Mouse (Mus musculus) stomach, embryonic 16.5 days (tissue): ENCODE data around the gene Rnf182. TPM values are rescaled to one million over a fixed set of nuclear protein-coding genes. Genes with fewer than 3 reads are reported as not detected.

Source experiments
- ATAC-seq: fragments of 200-750 bp; cut with Nextera tagmentation; 2 replicates; pipeline ENCODE4 v1.8.0; 2017; ENCODE audit warnings: moderate number of reproducible peaks, moderate TSS enrichment; ENCODE audit not compliant: insufficient read depth, low FRiP score
- H3K27ac ChIP-seq: fragments of 300-500 bp; sonication (generic); 2 replicates; pipeline ENCODE4 v1.5.1; 2014; ENCODE audit warnings: low read length
- H3K27me3 ChIP-seq: fragments of 300-500 bp; sonication (generic); 2 replicates; pipeline ENCODE4 v1.6.1; 2014; ENCODE audit warnings: low read length, control low read depth, mixed read lengths; ENCODE audit not compliant: control insufficient read depth, insufficient read depth
- H3K36me3 ChIP-seq: fragments of 300-500 bp; sonication (generic); 2 replicates; pipeline ENCODE4 v1.6.1; 2014; ENCODE audit warnings: low read length; ENCODE audit not compliant: control insufficient read depth, insufficient read depth
- H3K4me1 ChIP-seq: fragments of 300-500 bp; sonication (generic); 2 replicates; pipeline ENCODE4 v1.6.1; 2014; ENCODE audit warnings: low read length, control low read depth, mixed read lengths; ENCODE audit not compliant: control insufficient read depth, insufficient read depth
- H3K4me2 ChIP-seq: fragments of 300-500 bp; sonication (generic); 2 replicates; pipeline ENCODE4 v1.6.1; 2014; ENCODE audit warnings: low read depth, low read length, mixed read lengths
- H3K4me3 ChIP-seq: fragments of 300-500 bp; sonication (generic); replicated peaks from 2 replicates; pipeline ENCODE4 v1.5.1; 2014; ENCODE audit warnings: mild to moderate bottlenecking, low read length
- H3K9ac ChIP-seq: fragments of 300-500 bp; sonication (generic); 2 replicates; pipeline ENCODE4 v1.6.1; 2014; ENCODE audit warnings: low read length
- H3K9me3 ChIP-seq: fragments of 300-500 bp; sonication (generic); replicated peaks from 2 replicates; pipeline ENCODE4 v1.6.1; 2016; ENCODE audit warnings: low read length, control low read depth; ENCODE audit not compliant: control insufficient read depth
- WGBS: fragments of 180-500 bp; shearing (Covaris S2); extraction: QIAGEN DNeasy Blood & Tissue Kit; methylation state at CpG from one replicate; pipeline ENCODE4 v1.1.7; 2014; 5-methylcytosine and 5-hydroxymethylcytosine counted together
- polyA plus RNA-seq: library from polyadenylated mRNA; unstranded; fragments of >200 nt; fragmentation: Nextera tagmentation; extraction: Ambion mirVana; gene quantifications from 2 replicates; pipeline ENCODE4 v1.2.1, GENCODE M21; 2015

Rnf182 gene
- polyA plus RNA-seq, 1 experiment from 2014 or later, result 1.5 TPM

- Histone ChIP-seq H3K4me1 (no peaks in the 10 kb centered on the region), H3K27ac (no peak overlapping the region), H3K4me2 (no peak overlapping the region), H3K4me3 (no peak overlapping the region), H3K36me3 (no peaks in the 10 kb centered on the region), H3K9me3 (no peaks in the 10 kb centered on the region), H3K27me3 (no peaks in the 10 kb centered on the region), H3K9ac (no peak overlapping the region)
- WGBS, result 57% methylated on average over 8 of the region's 8 CpGs
- no peak for ATAC-seq
These were observed 105.0 kb downstream of the Rnf182 start for GRCm38 (mm10) chr13:43720496-43720895.

Other genes starting within 250 kb of the Rnf182 start
- 92.0 and 119 TPM in 2 replicates for gene Nol7, start 217.3 kb upstream of the Rnf182 start, polyA plus RNA-seq
- 7.0 and 7.9 TPM in 2 replicates for gene Ranbp9, start 134.4 kb upstream of the Rnf182 start, polyA plus RNA-seq
- gene Mcur1, start 55.5 kb upstream of the Rnf182 start, polyA plus RNA-seq, result 10.1 and 10.6 TPM in 2 replicates
- 9.7 and 10.6 TPM in 2 replicates for gene Cd83, start 169.1 kb downstream of the Rnf182 start, polyA plus RNA-seq